Mouse (Mus musculus): ENCODE results near the gene Sirt5. TPM values are rescaled to one million over a fixed set of nuclear protein-coding genes. Genes with fewer than 3 reads are reported as not detected.
A peak's percentile ranks its signal among the peaks of the same experiment; 100 is the strongest.

Sirt5 gene
- polyA plus RNA-seq, 1 experiment from 2014 or later: 24.9 TPM

- H3K36me3 ChIP-seq (ENCODE audit: control insufficient read depth, insufficient read depth, low read length): no peaks in the 10 kb centered on the region
- H3K9me3 ChIP-seq (ENCODE audit: control insufficient read depth, low read length): no peaks in the 10 kb centered on the region
Measured at GRCm38 (mm10) chr13:43338001-43338400, 27.3 kb upstream of the Sirt5 start.

GRCm38 (mm10) chr13:43338632-43339031, 26.7 kb upstream of the Sirt5 start:
- H3K4me2 ChIP-seq (ENCODE audit: low read depth, low read length): no peak overlapping the region
- no peak overlapping the region for H3K4me3 ChIP-seq (ENCODE audit: low read length)
- H3K9ac ChIP-seq (ENCODE audit: low read length): no peak overlapping the region
- WGBS: 47% methylated on average over 4 of the region's 4 CpGs
- no peak overlapping the region; the same call in 1 of the 2 replicates for H3K27ac ChIP-seq (ENCODE audit: low read length)
- no peaks in the 10 kb centered on the region for H3K9me3 ChIP-seq (ENCODE audit: control insufficient read depth, low read length)
- H3K4me1 ChIP-seq (replicated peaks; ENCODE audit: control insufficient read depth, insufficient read depth, low read length): peaks cover 24% of the 10 kb centered on the region
- ATAC-seq (ENCODE audit: low read depth): no peak
- H3K27me3 ChIP-seq (ENCODE audit: control insufficient read depth, insufficient read depth, low read depth, low read length): no peaks in the 10 kb centered on the region
- no peaks in the 10 kb centered on the region for H3K36me3 ChIP-seq (ENCODE audit: control insufficient read depth, insufficient read depth, low read length)

More at GRCm38 (mm10) chr13:43338001-43338400, 27.3 kb upstream of the Sirt5 start:
- Histone ChIP-seq H3K27me3 (ENCODE audit: control insufficient read depth, insufficient read depth, low read depth, low read length) (no peaks in the 10 kb centered on the region), H3K9ac (ENCODE audit: low read length) (no peak overlapping the region), H3K4me2 (ENCODE audit: low read depth, low read length) (no peak overlapping the region), H3K4me1 (replicated peaks; ENCODE audit: control insufficient read depth, insufficient read depth, low read length) (peaks cover 24% of the 10 kb centered on the region), H3K4me3 (ENCODE audit: low read length) (no peak overlapping the region), H3K27ac (ENCODE audit: low read length) (no peak overlapping the region)
- 86% methylated on average over 8 of the region's 8 CpGs for WGBS
- no peak for ATAC-seq (ENCODE audit: low read depth)

- Histone ChIP-seq H3K27ac (ENCODE audit: low read length) (no peak overlapping the region; the same call in 1 of the 2 replicates), H3K27me3 (ENCODE audit: control insufficient read depth, insufficient read depth, low read depth, low read length) (no peaks in the 10 kb centered on the region), H3K9me3 (ENCODE audit: control insufficient read depth, low read length) (no peaks in the 10 kb centered on the region), H3K36me3 (ENCODE audit: control insufficient read depth, insufficient read depth, low read length) (no peaks in the 10 kb centered on the region), H3K4me1 (replicated peaks; ENCODE audit: control insufficient read depth, insufficient read depth, low read length) (peaks cover 2% of the 10 kb centered on the region; the same call in 1 of the 2 replicates), H3K4me2 (ENCODE audit: low read depth, low read length) (no peak overlapping the region), H3K4me3 (ENCODE audit: low read length) (no peak overlapping the region), H3K9ac (ENCODE audit: low read length) (no peak overlapping the region)
- no peak for ATAC-seq (ENCODE audit: low read depth)
Measured at GRCm38 (mm10) chr13:43346825-43347224, 18.5 kb upstream of the Sirt5 start.

GRCm38 (mm10) chr13:43349376-43349775, 15.9 kb upstream of the Sirt5 start:
- Histone ChIP-seq H3K9ac (ENCODE audit: low read length) (no peak overlapping the region), H3K9me3 (ENCODE audit: control insufficient read depth, low read length) (no peaks in the 10 kb centered on the region), H3K27ac (ENCODE audit: low read length) (no peak overlapping the region), H3K27me3 (ENCODE audit: control insufficient read depth, insufficient read depth, low read depth, low read length) (no peaks in the 10 kb centered on the region), H3K4me2 (ENCODE audit: low read depth, low read length) (no peak overlapping the region), H3K36me3 (ENCODE audit: control insufficient read depth, insufficient read depth, low read length) (no peaks in the 10 kb centered on the region), H3K4me1 (replicated peaks; ENCODE audit: control insufficient read depth, insufficient read depth, low read length) (0 out of 2 replicates have a peak, but pooled peaks cover 4% of the 10 kb centered on the region), H3K4me3 (ENCODE audit: low read length) (no peak overlapping the region)
- ATAC-seq (ENCODE audit: low read depth): no peak
- 52% methylated on average over 8 of the region's 8 CpGs for WGBS

- WGBS: 57% methylated on average over 9 of the region's 9 CpGs
- no peaks in the 10 kb centered on the region for H3K36me3 ChIP-seq (ENCODE audit: control insufficient read depth, insufficient read depth, low read length)
- peak; percentile 43; the same call in 1 of the 2 replicates for ATAC-seq (ENCODE audit: low read depth)
- H3K9me3 ChIP-seq (ENCODE audit: control insufficient read depth, low read length): no peaks in the 10 kb centered on the region
- no peaks in the 10 kb centered on the region for H3K27me3 ChIP-seq (ENCODE audit: control insufficient read depth, insufficient read depth, low read depth, low read length)
- no peak overlapping the region for H3K27ac ChIP-seq (ENCODE audit: low read length)
- no peak overlapping the region for H3K4me3 ChIP-seq (ENCODE audit: low read length)
- H3K4me1 ChIP-seq (replicated peaks; ENCODE audit: control insufficient read depth, insufficient read depth, low read length): 0 out of 2 replicates have a peak, but pooled peaks cover 4% of the 10 kb centered on the region
- no peak overlapping the region for H3K9ac ChIP-seq (ENCODE audit: low read length)
- H3K4me2 ChIP-seq (ENCODE audit: low read depth, low read length): no peak overlapping the region
Measured at GRCm38 (mm10) chr13:43350489-43351169, 14.7 kb upstream of the Sirt5 start.

GRCm38 (mm10) chr13:43353356-43353755, 11.9 kb upstream of the Sirt5 start:
- no peaks in the 10 kb centered on the region for H3K36me3 ChIP-seq (ENCODE audit: control insufficient read depth, insufficient read depth, low read length)
- no peaks in the 10 kb centered on the region for H3K27me3 ChIP-seq (ENCODE audit: control insufficient read depth, insufficient read depth, low read depth, low read length)
- H3K4me3 ChIP-seq (ENCODE audit: low read length): no peak overlapping the region
- H3K4me1 ChIP-seq (replicated peaks; ENCODE audit: control insufficient read depth, insufficient read depth, low read length): 0 out of 2 replicates have a peak, but pooled peaks cover 4% of the 10 kb centered on the region
- WGBS: 37% methylated on average over 4 of the region's 4 CpGs
- H3K27ac ChIP-seq (ENCODE audit: low read length): no peak overlapping the region
- H3K9me3 ChIP-seq (ENCODE audit: control insufficient read depth, low read length): no peaks in the 10 kb centered on the region
- ATAC-seq (ENCODE audit: low read depth): no peak
- no peak overlapping the region for H3K9ac ChIP-seq (ENCODE audit: low read length)
- H3K4me2 ChIP-seq (ENCODE audit: low read depth, low read length): no peak overlapping the region

- no peak overlapping the region for H3K4me2 ChIP-seq (ENCODE audit: low read depth, low read length)
- WGBS: 50% methylated on average over 12 of the region's 12 CpGs
- no peak overlapping the region for H3K4me3 ChIP-seq (ENCODE audit: low read length)
- H3K27ac ChIP-seq (ENCODE audit: low read length): no peak overlapping the region
- H3K9me3 ChIP-seq (ENCODE audit: control insufficient read depth, low read length): no peaks in the 10 kb centered on the region
- H3K4me1 ChIP-seq (replicated peaks; ENCODE audit: control insufficient read depth, insufficient read depth, low read length): 0 out of 2 replicates have a peak, but pooled peaks cover 4% of the 10 kb centered on the region
- H3K36me3 ChIP-seq (ENCODE audit: control insufficient read depth, insufficient read depth, low read length): no peaks in the 10 kb centered on the region
- H3K27me3 ChIP-seq (ENCODE audit: control insufficient read depth, insufficient read depth, low read depth, low read length): no peaks in the 10 kb centered on the region
- no peak overlapping the region for H3K9ac ChIP-seq (ENCODE audit: low read length)
- peak; percentile 23; the same call in 1 of the 2 replicates for ATAC-seq (ENCODE audit: low read depth)
Measured at GRCm38 (mm10) chr13:43354362-43354761, 10.9 kb upstream of the Sirt5 start.

GRCm38 (mm10) chr13:43356346-43357125, 8.8 kb upstream of the Sirt5 start:
- Histone ChIP-seq H3K9ac (ENCODE audit: low read length) (no peak overlapping the region), H3K36me3 (ENCODE audit: control insufficient read depth, insufficient read depth, low read length) (no peaks in the 10 kb centered on the region), H3K4me3 (ENCODE audit: low read length) (no peak overlapping the region), H3K27me3 (ENCODE audit: control insufficient read depth, insufficient read depth, low read depth, low read length) (no peaks in the 10 kb centered on the region), H3K4me2 (ENCODE audit: low read depth, low read length) (no peak overlapping the region), H3K9me3 (ENCODE audit: control insufficient read depth, low read length) (no peaks in the 10 kb centered on the region), H3K4me1 (replicated peaks; ENCODE audit: control insufficient read depth, insufficient read depth, low read length) (0 out of 2 replicates have a peak, but pooled peaks cover 2% of the 10 kb centered on the region), H3K27ac (ENCODE audit: low read length) (no peak overlapping the region)
- WGBS: 81% methylated on average over 14 of the region's 14 CpGs
- ATAC-seq (ENCODE audit: low read depth): no peak

GRCm38 (mm10) chr13:43360534-43360933, 4.8 kb upstream of the Sirt5 start:
- Histone ChIP-seq H3K27ac (ENCODE audit: low read length) (no peak overlapping the region), H3K27me3 (ENCODE audit: control insufficient read depth, insufficient read depth, low read depth, low read length) (no peaks in the 10 kb centered on the region), H3K9me3 (ENCODE audit: control insufficient read depth, low read length) (no peaks in the 10 kb centered on the region), H3K9ac (ENCODE audit: low read length) (no peak overlapping the region), H3K36me3 (ENCODE audit: control insufficient read depth, insufficient read depth, low read length) (no peaks in the 10 kb centered on the region), H3K4me1 (replicated peaks; ENCODE audit: control insufficient read depth, insufficient read depth, low read length) (no peaks in the 10 kb centered on the region; the same call in 1 of the 2 replicates), H3K4me2 (ENCODE audit: low read depth, low read length) (no peak overlapping the region), H3K4me3 (ENCODE audit: low read length) (no peak overlapping the region)
- WGBS: 63% methylated on average over 6 of the region's 6 CpGs
- ATAC-seq (ENCODE audit: low read depth): no peak
